Mouse (Mus musculus): Measurements from ENCODE around the gene Btbd3.

GRCm38 (mm10) chr2:138388591-138388990 lies 132.2 kb downstream of the Btbd3 start:
- TF ChIP-seq CTCF (IDR thresholded peaks at IDR 0.05; ENCODE audit: borderline replicate concordance, insufficient read depth, low read length): no peak
- TF ChIP-seq POLR2A (IDR thresholded peaks at IDR 0.05; ENCODE audit: low read depth, low read length): no peak
